Mouse (Mus musculus): Measurements from ENCODE around the gene Tmem107. TPM values are rescaled to one million over a fixed set of nuclear protein-coding genes. Genes with fewer than 3 reads are reported as not detected.

Gene Tmem107
- total and polyA plus RNA-seq, 3 experiments: 22.6 to 31.3 (median 30.1) TPM

DNA sequence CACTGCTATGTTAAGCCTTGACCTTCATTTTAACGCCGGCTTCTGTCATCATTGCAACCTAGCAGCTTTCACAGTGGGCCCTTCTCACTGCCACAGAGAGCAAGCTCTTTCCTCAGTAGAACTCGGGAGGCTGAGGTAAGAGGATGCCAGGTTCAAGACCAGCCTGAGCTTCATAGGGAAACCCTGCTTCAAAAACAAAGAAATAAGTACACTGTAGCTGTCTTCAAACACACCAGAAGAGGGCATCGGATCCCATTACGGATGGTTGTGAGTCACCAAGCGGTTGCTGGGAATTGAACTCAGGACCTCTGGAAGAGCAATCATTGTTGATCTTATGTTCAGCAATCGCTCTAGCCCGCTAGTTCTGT lies 10.2 kb downstream of the Tmem107 start:
- in situ Hi-C loops (cut with MboI; ENCODE audit: low pct_ligation_motif_present, low pct_unique_long_range_greater_than_20kb, low sequenced_read_pairs): loop anchor here (25.0 kb wide), 1 partner anchor 931 kb away; the partner anchor contains the start of genes Acadvl, Dlg4 and Dvl2
- H3K4me2 ChIP-seq (ENCODE audit: insufficient read depth, low read depth, poor library complexity, severe bottlenecking): no peak overlapping the region
- H3K36me3 ChIP-seq (replicated peaks in 1 of 2; ENCODE audit: control insufficient read depth in 1 of 2, insufficient read depth in 1 of 2, low read length in 1 of 2): no peaks in the 10 kb centered on the region
- H3K9ac ChIP-seq (ENCODE audit: insufficient read depth, low read depth): no peak overlapping the region
- no peak for DNase-seq (ENCODE audit: extremely low read depth)
- no peak for TF ChIP-seq TCF12 (IDR thresholded peaks at IDR 0.05; ENCODE audit: low read depth, low read length)
- no peak for TF ChIP-seq ZC3H11A (IDR thresholded peaks at IDR 0.05; ENCODE audit: low read depth, low read length)
- TF ChIP-seq MXI1 (IDR thresholded peaks at IDR 0.05; ENCODE audit: low read depth, low read length): no peak
- no peak for TF ChIP-seq UBTF (IDR thresholded peaks at IDR 0.05; ENCODE audit: low read depth, low read length)
- TF ChIP-seq ZMIZ1 (IDR thresholded peaks at IDR 0.05; ENCODE audit: low read depth, low read length): no peak
- no peak for TF ChIP-seq PAX5 (IDR thresholded peaks at IDR 0.05; ENCODE audit: low read length)
- TF ChIP-seq POLR2A (IDR thresholded peaks at IDR 0.05; ENCODE audit: low read depth, low read length): no peak
- no peak for TF ChIP-seq JUN (IDR thresholded peaks at IDR 0.05; ENCODE audit: insufficient read depth, low read depth, low read length)
- no peak for TF ChIP-seq EP300 (IDR thresholded peaks at IDR 0.05; ENCODE audit: low read length)
- no peak for TF ChIP-seq NELFE (IDR thresholded peaks at IDR 0.05; ENCODE audit: low read depth, low read length)
- H3K27ac ChIP-seq (ENCODE audit: insufficient read depth, low read depth): no peak overlapping the region
- H3K27me3 ChIP-seq (replicated peaks): peaks cover 17% of the 10 kb centered on the region
- H3K4me3 ChIP-seq (replicated peaks in 1 of 3; ENCODE audit: low read depth in 2 of 3, low read length in 2 of 3, poor library complexity in 1 of 3): no peak overlapping the region
- dilution Hi-C loops (cut with MboI; ENCODE audit: extremely low pct_ligation_motif_present, extremely low pct_unique_long_range_greater_than_20kb, low sequenced_read_pairs): no loop called here
- H3K9me3 ChIP-seq (replicated peaks; ENCODE audit: low read length): peaks cover 4% of the 10 kb centered on the region
- H3K4me1 ChIP-seq (ENCODE audit: control insufficient read depth in 1 of 2, insufficient read depth in 2 of 2): peaks cover 17 to 42% of the 10 kb centered on the region in 2 experiments
- H3K79me2 ChIP-seq (replicated peaks; ENCODE audit: control insufficient read depth, extremely low read depth, insufficient read depth, poor library complexity, severe bottlenecking): no peaks in the 10 kb centered on the region

DNA sequence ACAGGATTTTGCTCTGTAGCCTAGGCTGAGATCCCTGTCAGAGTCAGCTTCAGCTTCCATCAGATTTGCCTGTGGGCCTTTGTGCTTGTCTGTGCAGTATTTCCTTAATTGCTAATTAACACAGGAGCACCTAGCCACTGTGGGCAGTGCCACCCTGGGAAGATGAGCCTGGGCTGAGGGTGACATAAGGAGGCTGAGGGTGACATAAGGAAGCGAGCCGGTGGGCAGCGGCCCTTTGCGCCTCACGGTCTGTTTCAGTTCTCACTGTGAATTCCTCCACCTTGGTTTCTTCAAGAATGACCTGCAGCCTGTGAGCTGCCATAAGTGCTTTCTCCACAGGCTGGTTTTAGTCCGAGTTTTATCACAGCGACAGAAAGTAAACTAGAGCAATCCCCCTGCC lies 11.0 kb downstream of the Tmem107 start:
- Histone ChIP-seq H3K27me3 (replicated peaks) (peaks cover 23% of the 10 kb centered on the region), H3K27ac (ENCODE audit: insufficient read depth, low read depth) (no peak overlapping the region), H3K79me2 (replicated peaks; ENCODE audit: control insufficient read depth, extremely low read depth, insufficient read depth, poor library complexity, severe bottlenecking) (no peaks in the 10 kb centered on the region), H3K36me3 (replicated peaks in 1 of 2; ENCODE audit: control insufficient read depth in 1 of 2, insufficient read depth in 1 of 2, low read length in 1 of 2) (no peaks in the 10 kb centered on the region), H3K4me3 (replicated peaks in 1 of 3; ENCODE audit: low read depth in 2 of 3, low read length in 2 of 3, poor library complexity in 1 of 3) (no peak overlapping the region), H3K9me3 (replicated peaks; ENCODE audit: low read length) (peaks cover 4% of the 10 kb centered on the region), H3K9ac (ENCODE audit: insufficient read depth, low read depth) (no peak overlapping the region), H3K4me1 (ENCODE audit: control insufficient read depth in 1 of 2, insufficient read depth in 2 of 2) (peaks cover 16 to 36% of the 10 kb centered on the region in 2 experiments), H3K4me2 (ENCODE audit: insufficient read depth, low read depth, poor library complexity, severe bottlenecking) (no peak overlapping the region)
- in situ Hi-C loops (cut with MboI; ENCODE audit: low pct_ligation_motif_present, low pct_unique_long_range_greater_than_20kb, low sequenced_read_pairs) (loop anchor here (25.0 kb wide), 1 partner anchor 931 kb away; the partner anchor contains the start of genes Acadvl, Dlg4 and Dvl2), dilution Hi-C loops (cut with MboI; ENCODE audit: extremely low pct_ligation_motif_present, extremely low pct_unique_long_range_greater_than_20kb, low sequenced_read_pairs) (no loop called here)
- TF ChIP-seq TBP (conservative IDR thresholded peaks at IDR 0.05; ENCODE audit: low read depth, low read length): no peak
- TF ChIP-seq USF1 (IDR thresholded peaks at IDR 0.05; ENCODE audit: low read depth, low read length): no peak
- TF ChIP-seq MAX (IDR thresholded peaks at IDR 0.05; ENCODE audit: low read length): no peak
- peak; percentile 11; the same call in 1 of the 2 replicates for TF ChIP-seq IRF4 (IDR thresholded peaks at IDR 0.05; ENCODE audit: low read depth, low read length)
- no peak for TF ChIP-seq ZC3H11A (IDR thresholded peaks at IDR 0.05; ENCODE audit: low read depth, low read length)
- TF ChIP-seq SIN3A (IDR thresholded peaks at IDR 0.05; ENCODE audit: low read length): 0 out of 2 replicates have a peak, but pooled peaks have one; percentile 31
- no peak for TF ChIP-seq E2F4 (IDR thresholded peaks at IDR 0.05; ENCODE audit: insufficient replicate concordance, low read depth, low read length)
- no peak for DNase-seq (ENCODE audit: extremely low read depth)
